Mouse (Mus musculus) ES-Bruce4 (cell line): ENCODE measurements around the gene Gm7879.

ENCODE experiments used
- CTCF ChIP-seq: IDR thresholded peaks from one replicate; pipeline ENCODE4 v1.8.1; 2011; ENCODE audit warnings: low read depth, low read length
- EP300 ChIP-seq: IDR thresholded peaks from 2 replicates; pipeline ENCODE4 v1.6.1; 2011; ENCODE audit warnings: low read depth, low read length; ENCODE audit not compliant: insufficient read depth
- POLR2A ChIP-seq: IDR thresholded peaks from one replicate; pipeline ENCODE4 v1.8.1; 2011; ENCODE audit warnings: low read length; ENCODE audit not compliant: insufficient read depth

- TF ChIP-seq POLR2A (no peak), CTCF (no peak), EP300 (no peak)
Observed at GRCm38 (mm10) chr5:43909213-43909612, 3.7 kb upstream of the Gm7879 start.
